Mouse (Mus musculus) intestine, embryonic 14.5 days (tissue): ENCODE data around the gene Arhgap33. TPM values are rescaled to one million over a fixed set of nuclear protein-coding genes. Genes with fewer than 3 reads are reported as not detected.

Experiments
- ATAC-seq: fragments of 200-750 bp; cut with Nextera tagmentation; replicated peaks from 2 replicates; pipeline ENCODE4 v1.8.0; 2017; ENCODE audit warnings: low read depth, moderate number of reproducible peaks, moderate TSS enrichment, moderate library complexity; ENCODE audit not compliant: low FRiP score, low TSS enrichment
- DNase-seq: peaks from one replicate; pipeline ENCODE4 v3.0.0-alpha.2; 2018; ENCODE audit warnings: low spot score
- H3K27ac ChIP-seq: fragments of 300-500 bp; sonication (generic); 2 replicates; pipeline ENCODE4 v1.5.1; 2014; ENCODE audit warnings: low read depth, mild to moderate bottlenecking, control low read depth
- H3K27me3 ChIP-seq: fragments of 300-500 bp; sonication (generic); replicated peaks from 2 replicates; pipeline ENCODE4 v1.6.1; 2014; ENCODE audit warnings: low read length, control low read depth; ENCODE audit not compliant: control insufficient read depth, insufficient read depth
- H3K36me3 ChIP-seq: fragments of 300-500 bp; sonication (generic); 2 replicates; pipeline ENCODE4 v1.6.1; 2014; ENCODE audit warnings: low read length, control low read depth; ENCODE audit not compliant: control insufficient read depth, insufficient read depth
- H3K4me1 ChIP-seq: fragments of 300-500 bp; sonication (generic); replicated peaks from 2 replicates; pipeline ENCODE4 v1.6.1; 2014; ENCODE audit warnings: low read length, control low read depth, mixed read lengths; ENCODE audit not compliant: control insufficient read depth, insufficient read depth
- H3K4me2 ChIP-seq: fragments of 300-500 bp; sonication (generic); 2 replicates; pipeline ENCODE4 v1.6.1; 2014; ENCODE audit warnings: low read length
- H3K4me3 ChIP-seq: fragments of 300-500 bp; sonication (generic); 2 replicates; pipeline ENCODE4 v1.5.1; 2014; ENCODE audit warnings: low read depth, low read length, control low read depth, mixed read lengths
- H3K9ac ChIP-seq: fragments of 300-500 bp; sonication (generic); 2 replicates; pipeline ENCODE4 v1.6.1; 2014; ENCODE audit warnings: mild to moderate bottlenecking, low read length
- H3K9me3 ChIP-seq: fragments of 300-500 bp; sonication (generic); 2 replicates; pipeline ENCODE4 v1.6.1; 2016; ENCODE audit warnings: low read length, control low read depth; ENCODE audit not compliant: control insufficient read depth
- WGBS: fragments of 180-500 bp; shearing (Covaris S2); extraction: QIAGEN DNeasy Blood & Tissue Kit; methylation state at CpG from one replicate; pipeline ENCODE4 v1.1.7; 2014; 5-methylcytosine and 5-hydroxymethylcytosine counted together
- polyA plus RNA-seq: library from polyadenylated mRNA; unstranded; fragments of >200 nt; fragmentation: Nextera tagmentation; extraction: Ambion mirVana; gene quantifications from 2 replicates; pipeline ENCODE4 v1.2.1, GENCODE M21; 2014

Gene Arhgap33
- polyA plus RNA-seq, 1 experiment from 2014 or later, result 11.9 TPM

GRCm38 (mm10) chr7:30564970-30565571 lies 30.2 kb upstream of the Arhgap33 start, which contains the start of gene Igflr1:
TSS of gene Igflr1 (plus strand) at chr7:30565427.
- 96% methylated on average over 12 of the region's 12 CpGs for WGBS
- Histone ChIP-seq H3K4me2 (no peak within 1 kb of the TSS; the same call in 1 of the 2 replicates), H3K36me3 (peaks cover 44% of the 10 kb centered on the region), H3K27ac (no peak within 1 kb of the TSS), H3K27me3 (no peaks in the 10 kb centered on the region), H3K9me3 (no peaks in the 10 kb centered on the region), H3K9ac (0 out of 2 replicates have a peak within 1 kb of the TSS, but pooled peaks have one; percentile 81), H3K4me3 (no peak within 1 kb of the TSS), H3K4me1 (peaks cover 8% of the 10 kb centered on the region; the same call in 1 of the 2 replicates)
- ATAC-seq (no peak), DNase-seq (no peak)

GRCm38 (mm10) chr7:30563906-30564280 lies 29.0 kb upstream of the Arhgap33 start:
- ATAC-seq, result no peak
- 22% methylated on average over 6 of the region's 6 CpGs for whole genome bisulfite sequencing
- Histone ChIP-seq H3K36me3 (peaks cover 33% of the 10 kb centered on the region), H3K4me1 (peaks cover 10% of the 10 kb centered on the region; the same call in 1 of the 2 replicates), H3K9ac (peak overlapping the region; percentile 81; the same call in 1 of the 2 replicates), H3K9me3 (no peaks in the 10 kb centered on the region), H3K27ac (peak overlapping the region; percentile 96; the same call in 1 of the 2 replicates), H3K27me3 (no peaks in the 10 kb centered on the region), H3K4me2 (peak overlapping the region; percentile 60), H3K4me3 (peak overlapping the region; percentile 83)
- no peak for DNase-seq

- ATAC-seq, result peak; percentile 84
- H3K4me1 ChIP-seq, result peaks cover 15% of the 10 kb centered on the region; the same call in 1 of the 2 replicates
- H3K27me3 ChIP-seq, result no peaks in the 10 kb centered on the region
- H3K9me3 ChIP-seq, result no peaks in the 10 kb centered on the region
- H3K9ac ChIP-seq, result peak within 1 kb of the TSS; percentile 81
- H3K4me2 ChIP-seq, result peak within 1 kb of the TSS; percentile 60
- DNase-seq, result peak; percentile 92
- H3K4me3 ChIP-seq, result peak within 1 kb of the TSS; percentile 83
- peaks cover 27% of the 10 kb centered on the region for H3K36me3 ChIP-seq
- WGBS, result under 1% methylated on average over 45 of the region's 45 CpGs
- peak within 1 kb of the TSS; percentile 96 for H3K27ac ChIP-seq
These were observed 28.5 kb upstream of the Arhgap33 start, which contains the start of the genes U2af1l4, Gm49396 and Psenen for GRCm38 (mm10) chr7:30563117-30563905. TSS of gene U2af1l4 (plus strand) at chr7:30563301. TSS of gene Gm49396 (plus strand) at chr7:30563344. TSS of gene Psenen (minus strand) at chr7:30563627.

- Histone ChIP-seq H3K9ac (peak overlapping the region; percentile 81), H3K4me2 (peak overlapping the region; percentile 60), H3K27me3 (no peaks in the 10 kb centered on the region), H3K36me3 (peaks cover 23% of the 10 kb centered on the region), H3K9me3 (no peaks in the 10 kb centered on the region), H3K4me3 (peak overlapping the region; percentile 83), H3K4me1 (peaks cover 16% of the 10 kb centered on the region; the same call in 1 of the 2 replicates), H3K27ac (peak overlapping the region; percentile 62)
- 1% methylated on average over 27 of the region's 27 CpGs for WGBS
- DNase-seq (peak; percentile 62), ATAC-seq (no peak; the same call in 1 of the 2 replicates)
These were observed 27.8 kb upstream of the Arhgap33 start for GRCm38 (mm10) chr7:30562526-30563116.

- no peak for DNase-seq
- H3K4me2 ChIP-seq, result peak overlapping the region; percentile 49; the same call in 1 of the 2 replicates
- WGBS, result 74% methylated on average over 2 of the region's 2 CpGs
- H3K9ac ChIP-seq, result no peak overlapping the region
- ATAC-seq, result no peak
- H3K27me3 ChIP-seq, result no peaks in the 10 kb centered on the region
- H3K4me3 ChIP-seq, result no peak overlapping the region
- H3K27ac ChIP-seq, result no peak overlapping the region
- H3K36me3 ChIP-seq, result peaks cover 25% of the 10 kb centered on the region
- no peaks in the 10 kb centered on the region for H3K9me3 ChIP-seq
- H3K4me1 ChIP-seq, result peaks cover 16% of the 10 kb centered on the region; the same call in 1 of the 2 replicates
These were observed 25.4 kb upstream of the Arhgap33 start for GRCm38 (mm10) chr7:30560296-30560695.

- no peaks in the 10 kb centered on the region for H3K27me3 ChIP-seq
- WGBS, result 1% methylated on average over 20 of the region's 20 CpGs
- peak within 1 kb of the TSS; percentile 91 for H3K4me2 ChIP-seq
- peak within 1 kb of the TSS; percentile 60 for H3K9ac ChIP-seq
- no peak within 1 kb of the TSS; the same call in 1 of the 2 replicates for H3K27ac ChIP-seq
- ATAC-seq (peak; percentile 79), DNase-seq (peak; percentile 91)
- peak within 1 kb of the TSS; percentile 70 for H3K4me3 ChIP-seq
- peaks cover 29% of the 10 kb centered on the region for H3K36me3 ChIP-seq
- H3K4me1 ChIP-seq, result peaks cover 16% of the 10 kb centered on the region; the same call in 1 of the 2 replicates
- H3K9me3 ChIP-seq, result no peaks in the 10 kb centered on the region
These were observed 24.6 kb upstream of the Arhgap33 start, which contains the start of gene Lin37 for GRCm38 (mm10) chr7:30559443-30559954. TSS of gene Lin37 (minus strand) at chr7:30559838.

GRCm38 (mm10) chr7:30558656-30559442 lies 24.0 kb upstream of the Arhgap33 start:
- ATAC-seq, result no peak
- H3K4me2 ChIP-seq, result peak overlapping the region; percentile 91

More at GRCm38 (mm10) chr7:30558656-30559442, 24.0 kb upstream of the Arhgap33 start:
- WGBS, result 12% methylated on average over 12 of the region's 12 CpGs
- Histone ChIP-seq H3K4me3 (peak overlapping the region; percentile 70), H3K27ac (no peak overlapping the region; the same call in 1 of the 2 replicates), H3K27me3 (no peaks in the 10 kb centered on the region), H3K9me3 (no peaks in the 10 kb centered on the region), H3K36me3 (peaks cover 29% of the 10 kb centered on the region), H3K4me1 (peaks cover 14% of the 10 kb centered on the region; the same call in 1 of the 2 replicates), H3K9ac (peak overlapping the region; percentile 60)
- peak; percentile 55 for DNase-seq
